Mouse (Mus musculus) forebrain, embryonic 16.5 days (tissue): ENCODE data around the gene Cstf3. TPM values are rescaled to one million over a fixed set of nuclear protein-coding genes. Genes with fewer than 3 reads are reported as not detected.

Source experiments
- ATAC-seq: fragments of 200-750 bp; cut with Nextera tagmentation; 2 replicates; pipeline ENCODE4 v1.8.0; 2017; ENCODE audit warnings: mild to moderate bottlenecking, moderate library complexity
- H3K27ac ChIP-seq: fragments of 300-500 bp; sonication (generic); 2 replicates; pipeline ENCODE4 v1.5.1; 2014; ENCODE audit warnings: low read length, control low read depth
- H3K27me3 ChIP-seq: fragments of 300-500 bp; sonication (generic); replicated peaks from 2 replicates; pipeline ENCODE4 v1.6.1; 2014; ENCODE audit warnings: low read length; ENCODE audit not compliant: control insufficient read depth, insufficient read depth
- H3K36me3 ChIP-seq: fragments of 300-500 bp; sonication (generic); 2 replicates; pipeline ENCODE4 v1.6.1; 2014; ENCODE audit not compliant: control insufficient read depth, insufficient read depth
- H3K4me1 ChIP-seq: fragments of 300-500 bp; sonication (generic); replicated peaks from 2 replicates; pipeline ENCODE4 v1.6.1; 2014; ENCODE audit warnings: low read length; ENCODE audit not compliant: control insufficient read depth, insufficient read depth
- H3K4me2 ChIP-seq: fragments of 300-500 bp; sonication (generic); 2 replicates; pipeline ENCODE4 v1.6.1; 2014; ENCODE audit warnings: mild to moderate bottlenecking, low read length, control low read depth
- H3K4me3 ChIP-seq: fragments of 300-500 bp; sonication (generic); replicated peaks from 2 replicates; pipeline ENCODE4 v1.5.1; 2014; ENCODE audit warnings: mild to moderate bottlenecking, low read length, control low read depth
- H3K9ac ChIP-seq: fragments of 300-500 bp; sonication (generic); replicated peaks from 2 replicates; pipeline ENCODE4 v1.6.1; 2014; ENCODE audit warnings: low read depth, low read length, control low read depth
- H3K9me3 ChIP-seq: fragments of 300-500 bp; sonication (generic); 2 replicates; pipeline ENCODE4 v1.6.1; 2016; ENCODE audit warnings: low read length; ENCODE audit not compliant: control insufficient read depth
- WGBS: fragments of 180-500 bp; shearing (Covaris S2); extraction: QIAGEN DNeasy Blood & Tissue Kit; methylation state at CpG from one replicate; pipeline ENCODE4 v1.1.7; 2014; 5-methylcytosine and 5-hydroxymethylcytosine counted together
- polyA plus RNA-seq: library from polyadenylated mRNA; unstranded; fragments of >200 nt; fragmentation: Nextera tagmentation; extraction: Ambion mirVana; gene quantifications from 2 replicates; pipeline ENCODE4 v1.2.1, GENCODE M21; 2015

Gene Cstf3
- polyA plus RNA-seq, 1 experiment from 2014 or later = 114 TPM

DNA sequence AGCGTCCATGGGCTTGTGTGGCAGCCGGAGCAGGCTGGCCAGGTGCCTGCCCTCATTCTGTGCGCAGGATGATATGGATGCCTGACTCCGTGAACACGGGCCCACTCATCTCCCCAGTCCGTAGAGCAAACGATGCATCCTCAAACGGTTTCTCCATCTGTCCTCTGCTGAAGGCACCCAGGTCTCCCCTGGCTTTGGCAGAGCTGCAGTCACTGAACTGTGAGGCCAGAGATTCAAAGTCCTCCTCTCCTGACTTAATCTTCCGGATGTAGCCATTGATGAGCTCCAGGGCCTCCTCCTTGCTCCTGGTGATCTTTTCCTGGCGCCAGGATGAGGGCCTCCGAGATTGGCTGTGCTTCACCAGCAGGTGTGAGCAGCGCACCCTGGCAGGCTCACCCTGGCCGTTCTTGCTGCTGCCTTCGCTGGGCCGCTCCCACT lies 124.0 kb downstream of the Cstf3 start:
- no peaks in the 10 kb centered on the region for H3K9me3 ChIP-seq
- no peak for ATAC-seq
- no peaks in the 10 kb centered on the region for H3K36me3 ChIP-seq
- peaks cover 21% of the 10 kb centered on the region for H3K4me1 ChIP-seq
- H3K4me2 ChIP-seq = no peak overlapping the region
- H3K27me3 ChIP-seq = no peaks in the 10 kb centered on the region
- no peak overlapping the region for H3K4me3 ChIP-seq
- H3K9ac ChIP-seq = no peak overlapping the region
- WGBS = 40% methylated on average over 15 of the region's 15 CpGs
- no peak overlapping the region for H3K27ac ChIP-seq

Other genes with a start within 250 kb of the Cstf3 start
- gene D430041D05Rik, start 179.5 kb upstream of the Cstf3 start, polyA plus RNA-seq = 13.7 and 14.9 TPM in 2 replicates
- gene Hipk3, start 96.1 kb upstream of the Cstf3 start, polyA plus RNA-seq = 6.9 and 7.5 TPM in 2 replicates
- 51.0 and 54.0 TPM in 2 replicates for gene Tcp11l1, start 121.6 kb downstream of the Cstf3 start, polyA plus RNA-seq
- 0.18 TPM in 1 of 2 replicates, not detected in the other for gene Pin1rt1, start 125.9 kb downstream of the Cstf3 start, polyA plus RNA-seq
- gene Depdc7, start 152.4 kb downstream of the Cstf3 start, polyA plus RNA-seq = 1.9 and 2.4 TPM in 2 replicates
- gene Qser1, start 226.2 kb downstream of the Cstf3 start, polyA plus RNA-seq = 11.1 and 12.2 TPM in 2 replicates